Mouse (Mus musculus) kidney, adult 2 months (tissue): ENCODE results near the gene Rimbp2.

Source experiments
- CTCF ChIP-seq: fragments of 200-500 bp; conservative IDR thresholded peaks from 2 replicates; pipeline ENCODE4 v1.5.1; 2011; ENCODE audit warnings: low read depth, mild to moderate bottlenecking, control low read depth, low read length, moderate library complexity, mixed read lengths; ENCODE audit not compliant: insufficient read depth, insufficient read length
- POLR2A ChIP-seq: fragments of 200-500 bp; IDR thresholded peaks from one replicate; pipeline ENCODE4 v1.6.1; 2011; ENCODE audit warnings: low read depth, low read length, control low read depth

GRCm38 (mm10) chr5:128744351-128744750, 208.9 kb downstream of the Rimbp2 start:
- TF ChIP-seq CTCF (no peak), POLR2A (no peak)
